Mouse (Mus musculus): ENCODE results near the gene Foxp1. TPM values are rescaled to one million over a fixed set of nuclear protein-coding genes. Genes with fewer than 3 reads are reported as not detected.

Gene Foxp1
- polyA plus RNA-seq, 2 experiments = 7.9 to 10.6 TPM

DNA sequence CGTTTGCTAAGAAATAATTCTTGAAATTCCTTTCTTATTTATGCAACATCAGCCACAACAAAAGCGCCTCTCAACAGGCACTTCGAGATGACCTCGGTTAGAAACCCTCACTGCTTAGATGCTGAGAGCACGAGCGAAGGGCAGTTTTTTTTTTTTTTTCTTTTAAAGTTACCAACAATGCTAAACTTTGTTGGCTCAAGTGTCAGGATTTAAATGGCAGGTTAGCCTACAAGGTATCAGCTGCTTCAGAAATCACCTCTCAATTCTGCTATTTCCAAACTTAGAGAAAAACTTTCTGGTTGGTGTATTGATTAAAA is 493.6 kb downstream of the Foxp1 start:
- ATAC-seq (ENCODE audit: insufficient read depth) = no peak
- no peak overlapping the region for H3K27ac ChIP-seq
- H3K27me3 ChIP-seq (ENCODE audit: control insufficient read depth, insufficient read depth, low read length) = peaks cover 8% of the 10 kb centered on the region
- H3K9me3 ChIP-seq (ENCODE audit: control insufficient read depth, low read length) = no peaks in the 10 kb centered on the region
- peak overlapping the region; percentile 61 for H3K4me2 ChIP-seq (ENCODE audit: low read depth)
- no peak for TF ChIP-seq EP300 (IDR thresholded peaks at IDR 0.05; ENCODE audit: low read depth)
- TF ChIP-seq CTCF (IDR thresholded peaks at IDR 0.05; ENCODE audit: low read depth) = no peak
- DNase-seq (ENCODE audit: low read depth in 3 of 3, low spot score in 3 of 3) = no peak
- peaks cover 0 to 22% of the 10 kb centered on the region in 2 experiments; a peak in 2 of 4 replicates for H3K4me1 ChIP-seq (replicated peaks; ENCODE audit: control insufficient read depth in 2 of 2, insufficient read depth in 2 of 2, low read length in 1 of 2)
- no peak overlapping the region for H3K9ac ChIP-seq (replicated peaks)
- WGBS (ENCODE audit: insufficient replicate concordance) = 4% methylated on average over 6 of the region's 6 CpGs
- no peaks in the 10 kb centered on the region for H3K36me3 ChIP-seq (replicated peaks; ENCODE audit: control insufficient read depth, insufficient read depth, low read depth)
- peak overlapping the region; percentile 59 to 63 for H3K4me3 ChIP-seq (ENCODE audit: insufficient read depth in 1 of 2, low read depth in 2 of 2, low read length in 2 of 2)

DNA sequence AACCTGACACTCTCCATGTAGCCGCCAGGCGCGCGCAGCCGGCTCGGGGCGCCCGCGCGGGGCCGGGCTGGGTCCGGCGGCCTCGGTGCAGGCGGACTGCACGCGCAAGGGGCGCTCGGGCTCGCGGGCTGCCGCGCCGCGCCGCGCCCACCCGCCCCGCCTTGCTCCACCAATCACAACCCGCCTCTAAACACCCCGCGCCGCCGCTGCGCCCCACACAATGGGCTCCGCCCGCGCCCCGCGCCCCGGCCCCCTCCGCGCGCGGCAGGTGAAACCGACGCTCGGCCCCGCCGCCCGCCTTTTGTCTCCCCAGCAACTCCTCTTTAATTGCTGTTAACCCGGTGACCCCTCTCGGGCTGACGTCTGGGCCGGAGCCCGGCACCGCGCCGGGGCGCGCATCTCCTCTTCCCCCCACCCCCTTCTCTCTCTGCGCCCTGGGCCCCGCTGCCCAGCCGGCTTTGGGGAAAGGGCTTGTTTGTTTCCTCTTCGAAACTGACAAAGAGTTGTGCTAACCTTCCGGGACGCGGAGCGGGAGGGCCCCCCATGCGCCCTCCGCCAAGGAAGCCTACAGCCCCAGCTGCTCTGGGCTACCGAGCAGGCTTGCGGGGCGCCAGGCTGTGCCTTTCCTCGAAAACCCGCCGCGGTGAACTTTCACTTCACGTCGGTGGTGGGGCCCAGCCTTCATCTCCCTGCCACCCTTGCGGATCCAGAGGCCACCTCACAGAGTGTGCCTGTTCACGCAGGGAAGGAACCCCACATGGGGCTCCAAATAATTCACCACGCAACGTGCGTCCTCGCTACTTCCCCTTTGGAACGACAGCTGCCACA is 494.1 kb downstream of the Foxp1 start:
- peaks cover 0 to 22% of the 10 kb centered on the region in 2 experiments; a peak in 2 of 4 replicates for H3K4me1 ChIP-seq (replicated peaks; ENCODE audit: control insufficient read depth in 2 of 2, insufficient read depth in 2 of 2, low read length in 1 of 2)
- H3K27me3 ChIP-seq (ENCODE audit: control insufficient read depth, insufficient read depth, low read length) = peaks cover 8% of the 10 kb centered on the region
- H3K4me2 ChIP-seq (ENCODE audit: low read depth) = peak overlapping the region; percentile 61
- no peaks in the 10 kb centered on the region for H3K9me3 ChIP-seq (ENCODE audit: control insufficient read depth, low read length)
- H3K36me3 ChIP-seq (replicated peaks; ENCODE audit: control insufficient read depth, insufficient read depth, low read depth) = no peaks in the 10 kb centered on the region
- DNase-seq (ENCODE audit: low read depth in 3 of 3, low spot score in 3 of 3) = no peak
- TF ChIP-seq EP300 (IDR thresholded peaks at IDR 0.05; ENCODE audit: low read depth) (no peak), CTCF (IDR thresholded peaks at IDR 0.05; ENCODE audit: low read depth) (no peak)
- WGBS (ENCODE audit: insufficient replicate concordance) = under 1% methylated on average over 67 of the region's 87 CpGs
- peak; percentile 81 for ATAC-seq (ENCODE audit: insufficient read depth)
- H3K27ac ChIP-seq = no peak overlapping the region
- H3K9ac ChIP-seq (replicated peaks) = peak overlapping the region; percentile 19
- peak overlapping the region; percentile 59 to 63 for H3K4me3 ChIP-seq (ENCODE audit: insufficient read depth in 1 of 2, low read depth in 2 of 2, low read length in 2 of 2)

- WGBS (ENCODE audit: insufficient replicate concordance) = 2% methylated on average over 22 of the region's 22 CpGs
- Histone ChIP-seq H3K27ac (no peak overlapping the region), H3K4me2 (ENCODE audit: low read depth) (peak overlapping the region; percentile 61), H3K4me1 (replicated peaks; ENCODE audit: control insufficient read depth in 2 of 2, insufficient read depth in 2 of 2, low read length in 1 of 2) (peaks cover 0 to 22% of the 10 kb centered on the region in 2 experiments; a peak in 2 of 4 replicates), H3K36me3 (replicated peaks; ENCODE audit: control insufficient read depth, insufficient read depth, low read depth) (no peaks in the 10 kb centered on the region), H3K27me3 (ENCODE audit: control insufficient read depth, insufficient read depth, low read length) (peaks cover 8% of the 10 kb centered on the region), H3K9ac (replicated peaks) (peak overlapping the region; percentile 37), H3K9me3 (ENCODE audit: control insufficient read depth, low read length) (no peaks in the 10 kb centered on the region), H3K4me3 (ENCODE audit: insufficient read depth in 1 of 2, low read depth in 2 of 2, low read length in 2 of 2) (peak overlapping the region; percentile 48 to 63)
- ATAC-seq (ENCODE audit: insufficient read depth) (peak; percentile 26), DNase-seq (ENCODE audit: low read depth in 3 of 3, low spot score in 3 of 3) (no peak)
- TF ChIP-seq CTCF (IDR thresholded peaks at IDR 0.05; ENCODE audit: low read depth) = no peak
- TF ChIP-seq EP300 (IDR thresholded peaks at IDR 0.05; ENCODE audit: low read depth) = no peak
These were observed 494.9 kb downstream of the Foxp1 start for GRCm38 (mm10) chr6:99027542-99028160.

- Histone ChIP-seq H3K9ac (replicated peaks) (peak overlapping the region; percentile 37; the same call in 1 of the 2 replicates), H3K9me3 (ENCODE audit: control insufficient read depth, low read length) (no peaks in the 10 kb centered on the region), H3K27me3 (ENCODE audit: control insufficient read depth, insufficient read depth, low read length) (peaks cover 8% of the 10 kb centered on the region), H3K4me3 (ENCODE audit: insufficient read depth in 1 of 2, low read depth in 2 of 2, low read length in 2 of 2) (peak overlapping the region; percentile 48 to 63), H3K27ac (no peak overlapping the region), H3K4me1 (replicated peaks; ENCODE audit: control insufficient read depth in 2 of 2, insufficient read depth in 2 of 2, low read length in 1 of 2) (peaks cover 0 to 22% of the 10 kb centered on the region in 2 experiments; a peak in 2 of 4 replicates), H3K4me2 (ENCODE audit: low read depth) (peak overlapping the region; percentile 61), H3K36me3 (replicated peaks; ENCODE audit: control insufficient read depth, insufficient read depth, low read depth) (no peaks in the 10 kb centered on the region)
- DNase-seq (ENCODE audit: low read depth in 3 of 3, low spot score in 3 of 3) (no peak), ATAC-seq (ENCODE audit: insufficient read depth) (no peak)
- WGBS (ENCODE audit: insufficient replicate concordance) = 7% methylated on average over 19 of the region's 19 CpGs
- TF ChIP-seq CTCF (IDR thresholded peaks at IDR 0.05; ENCODE audit: low read depth) (no peak), EP300 (IDR thresholded peaks at IDR 0.05; ENCODE audit: low read depth) (no peak)
These were observed 495.6 kb downstream of the Foxp1 start for GRCm38 (mm10) chr6:99026635-99027541.
